Mouse (Mus musculus): Measurements from ENCODE around the gene Reck. TPM values are rescaled to one million over a fixed set of nuclear protein-coding genes. Genes with fewer than 3 reads are reported as not detected.

Reck gene
- polyA plus RNA-seq, 1 experiment from 2014 or later = 9.1 TPM

DNA sequence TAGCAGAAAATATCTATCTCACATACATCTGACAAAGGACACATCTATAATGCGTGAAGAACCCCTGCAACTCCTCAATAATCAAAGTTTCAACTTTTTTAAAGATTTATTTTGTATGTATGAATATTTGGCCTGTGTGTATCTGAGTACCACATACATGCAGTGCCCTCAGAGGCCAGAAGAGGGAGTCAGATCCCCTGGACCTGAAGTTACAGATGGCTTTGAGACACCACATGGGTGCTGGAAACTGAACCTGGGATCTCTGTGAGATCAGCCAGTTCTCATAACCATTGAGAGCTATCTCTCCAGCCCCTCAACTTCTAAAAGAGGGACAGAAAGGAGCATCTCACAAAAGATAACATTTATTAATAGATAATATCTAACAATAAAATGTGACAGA is 45.3 kb downstream of the Reck start:
- H3K4me2 ChIP-seq = no peak overlapping the region
- no peaks in the 10 kb centered on the region for H3K27me3 ChIP-seq
- H3K27ac ChIP-seq (replicated peaks) = no peak overlapping the region
- peaks cover 66% of the 10 kb centered on the region for H3K36me3 ChIP-seq
- no peak overlapping the region for H3K4me3 ChIP-seq
- WGBS = 97% methylated on average over 1 of the region's 1 CpGs
- H3K9me3 ChIP-seq = no peaks in the 10 kb centered on the region
- no peaks in the 10 kb centered on the region for H3K4me1 ChIP-seq (replicated peaks)
- no peak overlapping the region for H3K9ac ChIP-seq
- no peak for ATAC-seq (ENCODE audit: low read depth)

DNA sequence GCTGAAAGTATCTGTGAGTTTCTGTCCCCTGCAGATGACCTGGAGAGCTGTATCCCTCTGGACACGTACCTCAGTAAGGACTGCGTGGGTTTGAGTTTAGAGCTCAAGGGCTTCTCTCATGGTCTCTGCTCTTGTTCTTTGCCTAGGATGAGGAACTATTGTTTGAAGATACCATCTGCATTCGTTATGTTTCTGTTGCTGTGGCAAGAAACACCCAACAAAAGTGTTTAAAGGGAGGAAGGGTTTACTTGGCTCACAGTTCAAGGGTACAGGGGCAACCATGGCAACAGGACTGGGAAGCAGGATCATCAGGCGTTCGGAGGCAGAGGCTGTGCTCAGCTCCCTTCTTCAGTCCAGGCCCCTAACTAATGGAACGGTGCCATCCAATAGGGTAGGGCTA is 49.8 kb downstream of the Reck start:
- Histone ChIP-seq H3K9ac (no peak overlapping the region), H3K27ac (replicated peaks) (no peak overlapping the region), H3K4me1 (replicated peaks) (no peaks in the 10 kb centered on the region), H3K4me3 (no peak overlapping the region), H3K4me2 (no peak overlapping the region), H3K27me3 (no peaks in the 10 kb centered on the region), H3K36me3 (peaks cover 78% of the 10 kb centered on the region), H3K9me3 (no peaks in the 10 kb centered on the region)
- no peak for ATAC-seq (ENCODE audit: low read depth)
- 88% methylated on average over 6 of the region's 6 CpGs for WGBS

DNA sequence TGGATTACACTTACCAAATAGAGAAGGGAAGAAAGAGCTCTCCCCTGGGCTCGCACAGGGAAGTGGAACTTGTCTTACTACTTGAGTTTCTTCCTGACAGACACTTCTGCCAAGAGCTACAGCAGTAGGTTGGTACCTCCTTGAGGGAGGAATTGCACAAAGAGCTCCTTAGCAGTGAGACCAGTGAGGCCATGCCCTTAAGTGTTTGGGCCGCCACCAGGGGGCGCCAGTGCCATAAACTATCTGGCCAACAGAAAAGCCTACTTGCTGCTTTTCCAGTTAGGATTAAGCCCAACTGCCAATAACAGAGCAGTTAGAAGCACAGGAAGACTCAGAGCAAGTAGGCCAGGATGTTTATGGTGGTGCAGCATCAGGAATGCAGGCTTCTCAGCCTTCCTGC is 50.4 kb downstream of the Reck start:
- Histone ChIP-seq H3K4me3 (no peak overlapping the region), H3K27ac (replicated peaks) (no peak overlapping the region), H3K36me3 (peaks cover 78% of the 10 kb centered on the region), H3K9ac (no peak overlapping the region), H3K27me3 (no peaks in the 10 kb centered on the region), H3K4me1 (replicated peaks) (no peaks in the 10 kb centered on the region), H3K4me2 (no peak overlapping the region), H3K9me3 (no peaks in the 10 kb centered on the region)
- no peak; the same call in 1 of the 2 replicates for ATAC-seq (ENCODE audit: low read depth)
- WGBS = 17% methylated on average over 3 of the region's 3 CpGs

DNA sequence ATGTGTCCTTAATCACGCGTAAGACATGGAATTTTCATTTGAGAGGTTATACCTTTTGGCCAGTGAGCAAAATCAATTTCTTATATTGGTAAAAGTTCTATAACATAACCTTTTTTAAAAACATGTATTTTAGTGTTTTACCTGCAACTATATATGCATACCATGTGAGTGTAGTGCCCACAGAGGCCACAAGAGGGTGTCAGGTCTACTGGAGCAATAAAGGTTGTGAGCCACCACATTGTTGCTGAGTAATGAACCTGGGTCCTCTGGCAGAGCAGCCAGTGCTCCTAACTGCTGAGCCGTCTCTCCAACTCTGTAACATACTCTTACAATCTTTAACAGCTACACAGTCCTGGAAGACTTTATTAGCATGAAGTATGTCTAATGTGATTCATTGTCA is 52.5 kb downstream of the Reck start:
- Histone ChIP-seq H3K9me3 (no peaks in the 10 kb centered on the region), H3K27ac (replicated peaks) (no peak overlapping the region), H3K9ac (no peak overlapping the region), H3K27me3 (no peaks in the 10 kb centered on the region), H3K4me3 (no peak overlapping the region), H3K4me1 (replicated peaks) (no peaks in the 10 kb centered on the region), H3K4me2 (no peak overlapping the region), H3K36me3 (peaks cover 91% of the 10 kb centered on the region)
- 91% methylated on average over 3 of the region's 3 CpGs for WGBS
- ATAC-seq (ENCODE audit: low read depth) = no peak

DNA sequence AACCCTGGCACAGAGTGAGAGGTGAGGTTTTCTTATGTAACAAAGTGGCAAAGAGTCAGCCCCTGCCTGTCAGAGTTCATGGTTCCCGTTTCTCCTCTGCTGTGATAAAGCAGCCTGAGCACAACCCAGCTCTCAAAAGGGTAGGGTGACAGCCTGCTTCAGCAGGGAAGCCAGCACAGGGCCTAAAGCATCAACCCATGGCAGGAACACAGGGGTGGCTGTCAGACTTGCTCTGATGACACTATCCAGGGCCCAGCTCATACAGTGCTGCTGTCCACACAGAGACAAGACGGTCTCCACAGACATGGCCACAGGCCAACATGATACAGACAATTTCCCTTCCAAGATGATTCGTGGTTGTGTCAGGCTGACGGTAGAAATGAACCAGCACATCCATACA is 56.5 kb downstream of the Reck start:
- 90% methylated on average over 4 of the region's 4 CpGs for WGBS
- no peak for ATAC-seq (ENCODE audit: low read depth)
- Histone ChIP-seq H3K27ac (replicated peaks) (no peak overlapping the region), H3K9ac (no peak overlapping the region), H3K4me2 (no peak overlapping the region), H3K9me3 (no peaks in the 10 kb centered on the region), H3K36me3 (peaks cover 88% of the 10 kb centered on the region), H3K27me3 (no peaks in the 10 kb centered on the region), H3K4me3 (no peak overlapping the region), H3K4me1 (replicated peaks) (no peaks in the 10 kb centered on the region)

DNA sequence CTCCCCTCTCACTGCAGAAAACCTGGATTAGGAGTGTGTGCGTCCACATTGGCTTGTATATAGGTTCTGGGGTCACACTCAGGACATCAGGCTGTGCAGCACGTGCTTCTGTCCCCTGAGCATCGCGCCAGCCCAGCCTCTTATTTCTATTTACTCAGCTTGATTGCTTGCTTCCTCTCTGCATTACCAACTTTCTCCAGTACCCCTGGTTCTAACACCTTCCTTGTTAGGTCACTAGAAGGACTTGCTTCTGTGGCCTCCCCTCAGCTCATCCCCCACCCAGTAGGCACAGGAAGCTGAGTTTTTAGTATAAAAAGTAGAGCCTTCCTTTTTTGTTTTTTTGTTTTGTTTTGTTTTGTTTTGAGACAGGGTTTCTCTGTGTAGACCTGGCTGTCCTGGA is 60.9 kb downstream of the Reck start:
- no peak overlapping the region for H3K27ac ChIP-seq (replicated peaks)
- no peaks in the 10 kb centered on the region for H3K27me3 ChIP-seq
- H3K4me1 ChIP-seq (replicated peaks) = no peaks in the 10 kb centered on the region
- 90% methylated on average over 4 of the region's 4 CpGs for WGBS
- H3K4me2 ChIP-seq = no peak overlapping the region
- ATAC-seq (ENCODE audit: low read depth) = no peak
- no peaks in the 10 kb centered on the region for H3K9me3 ChIP-seq
- H3K4me3 ChIP-seq = no peak overlapping the region
- H3K9ac ChIP-seq = no peak overlapping the region
- peaks cover 83% of the 10 kb centered on the region for H3K36me3 ChIP-seq

GRCm38 (mm10) chr4:43936749-43937674 is 61.7 kb downstream of the Reck start:
- Histone ChIP-seq H3K4me1 (replicated peaks) (no peaks in the 10 kb centered on the region), H3K4me3 (no peak overlapping the region), H3K27ac (replicated peaks) (no peak overlapping the region), H3K9me3 (no peaks in the 10 kb centered on the region), H3K4me2 (no peak overlapping the region), H3K36me3 (peaks cover 83% of the 10 kb centered on the region), H3K9ac (no peak overlapping the region), H3K27me3 (no peaks in the 10 kb centered on the region)
- WGBS = 83% methylated on average over 14 of the region's 14 CpGs
- no peak for ATAC-seq (ENCODE audit: low read depth)

- no peaks in the 10 kb centered on the region for H3K4me1 ChIP-seq (replicated peaks)
- 95% methylated on average over 5 of the region's 5 CpGs for WGBS
- H3K9me3 ChIP-seq = no peaks in the 10 kb centered on the region
- H3K36me3 ChIP-seq = peaks cover 82% of the 10 kb centered on the region
- no peak overlapping the region for H3K4me2 ChIP-seq
- ATAC-seq (ENCODE audit: low read depth) = no peak
- H3K27ac ChIP-seq (replicated peaks) = no peak overlapping the region
- no peak overlapping the region for H3K4me3 ChIP-seq
- no peak overlapping the region for H3K9ac ChIP-seq
- no peaks in the 10 kb centered on the region for H3K27me3 ChIP-seq
Measured at GRCm38 (mm10) chr4:43941315-43941714, 66.0 kb downstream of the Reck start.

GRCm38 (mm10) chr4:43942421-43942820 is 67.1 kb downstream of the Reck start:
- Histone ChIP-seq H3K27me3 (no peaks in the 10 kb centered on the region), H3K36me3 (peaks cover 73% of the 10 kb centered on the region), H3K4me1 (replicated peaks) (no peaks in the 10 kb centered on the region), H3K27ac (replicated peaks) (no peak overlapping the region), H3K9ac (no peak overlapping the region), H3K9me3 (no peaks in the 10 kb centered on the region), H3K4me2 (no peak overlapping the region), H3K4me3 (no peak overlapping the region)
- 91% methylated on average over 8 of the region's 8 CpGs for WGBS
- ATAC-seq (ENCODE audit: low read depth) = no peak

DNA sequence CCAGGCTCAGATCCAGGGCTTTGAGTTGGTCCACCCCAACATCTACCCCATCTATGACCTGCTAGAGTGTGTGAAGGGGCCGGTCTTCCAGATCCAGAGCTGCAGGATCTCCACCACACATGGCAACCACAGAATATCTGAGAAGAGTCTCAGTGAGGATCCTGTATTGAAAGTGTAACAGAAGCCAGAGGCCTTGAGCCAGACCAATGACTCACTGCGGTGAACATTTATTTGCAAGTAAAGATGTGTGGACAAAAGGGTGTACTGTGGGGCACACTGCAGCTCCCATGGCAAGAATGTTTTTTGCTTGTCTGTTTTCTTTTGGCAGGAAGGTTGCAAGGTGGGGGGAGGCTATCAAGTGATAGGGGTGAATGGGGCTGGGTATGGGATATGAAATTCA is 72.2 kb downstream of the Reck start:
- Histone ChIP-seq H3K9me3 (no peaks in the 10 kb centered on the region), H3K4me2 (no peak overlapping the region), H3K36me3 (peaks cover 26% of the 10 kb centered on the region), H3K4me3 (no peak overlapping the region), H3K4me1 (replicated peaks) (no peaks in the 10 kb centered on the region), H3K27ac (replicated peaks) (no peak overlapping the region), H3K27me3 (no peaks in the 10 kb centered on the region), H3K9ac (no peak overlapping the region)
- 97% methylated on average over 2 of the region's 2 CpGs for WGBS
- ATAC-seq (ENCODE audit: low read depth) = no peak

DNA sequence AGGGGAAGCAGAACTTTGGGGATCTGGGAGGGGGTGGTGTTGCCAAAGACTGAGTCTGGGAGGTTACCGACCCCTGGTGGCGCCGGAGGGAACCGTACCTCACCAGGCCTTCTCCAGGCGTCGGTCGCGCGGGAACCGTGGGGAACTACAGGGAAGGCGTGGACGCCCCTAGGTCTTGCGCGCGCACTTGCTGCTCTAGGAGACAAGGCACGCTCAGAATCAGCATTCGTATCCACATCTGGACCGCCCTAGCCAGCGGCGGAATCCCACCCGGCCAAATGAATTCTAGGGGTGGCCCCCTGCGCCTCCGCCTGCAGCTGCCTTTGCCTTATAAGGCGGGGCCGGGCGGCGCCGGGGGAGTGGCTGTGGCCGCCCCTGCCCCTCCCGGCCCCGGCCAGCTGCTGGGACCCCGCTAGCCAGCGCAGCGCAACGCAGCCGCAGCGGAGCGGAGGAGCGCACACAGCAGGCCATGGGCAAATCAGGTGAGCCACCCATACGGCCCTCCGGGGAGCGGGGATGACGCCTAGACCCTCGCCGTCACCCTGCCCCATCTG is 82.0 kb downstream of the Reck start, which contains the start of gene Glipr2:
Gene Glipr2, plus strand, starts transcription at position 110 of the 554 bp plus-strand sequence.
- no peaks in the 10 kb centered on the region for H3K9me3 ChIP-seq
- peaks cover 22% of the 10 kb centered on the region for H3K4me1 ChIP-seq (replicated peaks)
- no peaks in the 10 kb centered on the region; the same call in 1 of the 2 replicates for H3K27me3 ChIP-seq
- H3K4me3 ChIP-seq = peak within 1 kb of the TSS; percentile 77
- H3K9ac ChIP-seq = peak within 1 kb of the TSS; percentile 85
- H3K4me2 ChIP-seq = peak within 1 kb of the TSS; percentile 90
- no peaks in the 10 kb centered on the region for H3K36me3 ChIP-seq
- WGBS = under 1% methylated on average over 43 of the region's 45 CpGs
- peak within 1 kb of the TSS; percentile 90 for H3K27ac ChIP-seq (replicated peaks)
- ATAC-seq (ENCODE audit: low read depth) = peak; percentile 92

- peak overlapping the region; percentile 90 for H3K4me2 ChIP-seq
- ATAC-seq (ENCODE audit: low read depth) = peak; percentile 87
- WGBS = under 1% methylated on average over 26 of the region's 26 CpGs
- peak overlapping the region; percentile 85 for H3K9ac ChIP-seq
- peak overlapping the region; percentile 77 for H3K4me3 ChIP-seq
- no peaks in the 10 kb centered on the region for H3K9me3 ChIP-seq
- peaks cover 22% of the 10 kb centered on the region for H3K4me1 ChIP-seq (replicated peaks)
- no peaks in the 10 kb centered on the region; the same call in 1 of the 2 replicates for H3K27me3 ChIP-seq
- peak overlapping the region; percentile 90 for H3K27ac ChIP-seq (replicated peaks)
- no peaks in the 10 kb centered on the region for H3K36me3 ChIP-seq
Measured at GRCm38 (mm10) chr4:43957846-43958461, 82.6 kb downstream of the Reck start.
